Mouse (Mus musculus) neural tube, embryonic 11.5 days (tissue): ENCODE measurements at regions not wholly inside any gene's neighbourhood (a gene's known extent, or its start where the extent isn't known, plus 50 kb on each side); places are given as distances from the start of the nearest gene placed in this dataset.

Source experiments
- ATAC-seq: fragments of 200-750 bp; cut with Nextera tagmentation; 2 replicates; pipeline ENCODE4 v1.8.0; 2017; ENCODE audit warnings: moderate number of reproducible peaks, mild to moderate bottlenecking, moderate TSS enrichment, moderate library complexity; ENCODE audit not compliant: insufficient read depth, low FRiP score, low TSS enrichment
- DNase-seq: peaks from one replicate; pipeline ENCODE4 v3.0.0-alpha.2; 2015; ENCODE audit warnings: low spot score
- H3K27ac ChIP-seq: fragments of 300-500 bp; sonication (generic); 2 replicates; pipeline ENCODE4 v1.5.1; 2014; ENCODE audit warnings: low read depth, mild to moderate bottlenecking, low read length
- H3K27me3 ChIP-seq: fragments of 300-500 bp; sonication (generic); 2 replicates; pipeline ENCODE4 v1.6.1; 2014; ENCODE audit warnings: mild to moderate bottlenecking, low read length, mixed read lengths; ENCODE audit not compliant: control insufficient read depth, insufficient read depth
- H3K36me3 ChIP-seq: fragments of 300-500 bp; sonication (generic); 2 replicates; pipeline ENCODE4 v1.6.1; 2014; ENCODE audit warnings: mild to moderate bottlenecking, low read length, moderate library complexity, mixed read lengths; ENCODE audit not compliant: control insufficient read depth, insufficient read depth
- H3K4me1 ChIP-seq: fragments of 300-500 bp; sonication (generic); 2 replicates; pipeline ENCODE4 v1.6.1; 2014; ENCODE audit warnings: low read length, mixed read lengths; ENCODE audit not compliant: control insufficient read depth, insufficient read depth
- H3K4me2 ChIP-seq: fragments of 300-500 bp; sonication (generic); 2 replicates; pipeline ENCODE4 v1.6.1; 2014; ENCODE audit warnings: low read depth, mild to moderate bottlenecking, moderate library complexity
- H3K4me3 ChIP-seq: fragments of 300-500 bp; sonication (generic); 2 replicates; pipeline ENCODE4 v1.5.1; 2014; ENCODE audit warnings: low read depth, low read length
- H3K9ac ChIP-seq: fragments of 300-500 bp; sonication (generic); 2 replicates; pipeline ENCODE4 v1.6.1; 2014; ENCODE audit warnings: mild to moderate bottlenecking, low read length
- H3K9me3 ChIP-seq: fragments of 300-500 bp; sonication (generic); 2 replicates; pipeline ENCODE4 v1.6.1; 2016; ENCODE audit warnings: low read length; ENCODE audit not compliant: control insufficient read depth
- WGBS: fragments of 180-500 bp; shearing (Covaris S2); extraction: QIAGEN DNeasy Blood & Tissue Kit; methylation state at CpG from one replicate; pipeline ENCODE4 v1.1.7; 2014; 5-methylcytosine and 5-hydroxymethylcytosine counted together

- ATAC-seq (no peak), DNase-seq (peak; percentile 42)
- no peaks in the 10 kb centered on the region for H3K27me3 ChIP-seq
- H3K4me1 ChIP-seq = no peaks in the 10 kb centered on the region
- no peak overlapping the region for H3K4me3 ChIP-seq
- H3K4me2 ChIP-seq = no peak overlapping the region
- 93% methylated on average over 4 of the region's 4 CpGs for WGBS
- no peak overlapping the region for H3K27ac ChIP-seq
- no peaks in the 10 kb centered on the region for H3K36me3 ChIP-seq
- H3K9ac ChIP-seq = no peak overlapping the region
- H3K9me3 ChIP-seq = no peaks in the 10 kb centered on the region
Observed at GRCm38 (mm10) chr8:46386553-46386952, 84.3 kb upstream of the Acsl1 start.

GRCm38 (mm10) chr8:46387037-46387436, 83.8 kb upstream of the Acsl1 start:
- Histone ChIP-seq H3K4me1 (no peaks in the 10 kb centered on the region), H3K4me2 (no peak overlapping the region), H3K4me3 (no peak overlapping the region), H3K27me3 (no peaks in the 10 kb centered on the region), H3K9me3 (no peaks in the 10 kb centered on the region), H3K27ac (no peak overlapping the region), H3K36me3 (no peaks in the 10 kb centered on the region), H3K9ac (no peak overlapping the region)
- whole genome bisulfite sequencing = 86% methylated on average over 5 of the region's 5 CpGs
- DNase-seq (no peak), ATAC-seq (no peak)

- DNase-seq (no peak), ATAC-seq (no peak)
- Histone ChIP-seq H3K36me3 (no peaks in the 10 kb centered on the region), H3K27me3 (no peaks in the 10 kb centered on the region), H3K4me2 (no peak overlapping the region), H3K4me3 (no peak overlapping the region), H3K9ac (no peak overlapping the region), H3K4me1 (no peaks in the 10 kb centered on the region), H3K27ac (no peak overlapping the region), H3K9me3 (no peaks in the 10 kb centered on the region)
- 90% methylated on average over 3 of the region's 3 CpGs for WGBS
Observed at GRCm38 (mm10) chr8:46388421-46388820, 82.4 kb upstream of the Acsl1 start.

GRCm38 (mm10) chr8:46390431-46390830, 80.4 kb upstream of the Acsl1 start:
- H3K36me3 ChIP-seq = no peaks in the 10 kb centered on the region
- H3K27ac ChIP-seq = no peak overlapping the region
- H3K4me1 ChIP-seq = no peaks in the 10 kb centered on the region
- DNase-seq = no peak
- no peaks in the 10 kb centered on the region for H3K9me3 ChIP-seq
- ATAC-seq = no peak
- H3K9ac ChIP-seq = no peak overlapping the region
- H3K27me3 ChIP-seq = no peaks in the 10 kb centered on the region
- H3K4me2 ChIP-seq = no peak overlapping the region
- H3K4me3 ChIP-seq = no peak overlapping the region
- WGBS = 95% methylated on average over 6 of the region's 6 CpGs

- Histone ChIP-seq H3K4me3 (no peak overlapping the region), H3K27ac (no peak overlapping the region), H3K4me2 (no peak overlapping the region), H3K36me3 (no peaks in the 10 kb centered on the region), H3K27me3 (no peaks in the 10 kb centered on the region), H3K9me3 (no peaks in the 10 kb centered on the region), H3K4me1 (no peaks in the 10 kb centered on the region), H3K9ac (no peak overlapping the region)
- DNase-seq = no peak
- no peak for ATAC-seq
- WGBS = 92% methylated on average over 6 of the region's 6 CpGs
Observed at GRCm38 (mm10) chr8:46391678-46392077, 79.2 kb upstream of the Acsl1 start.

GRCm38 (mm10) chr8:46393296-46393695, 77.5 kb upstream of the Acsl1 start:
- 94% methylated on average over 5 of the region's 5 CpGs for WGBS

GRCm38 (mm10) chr8:46394750-46395149, 76.1 kb upstream of the Acsl1 start:
- no peak for DNase-seq

More at GRCm38 (mm10) chr8:46393296-46393695, 77.5 kb upstream of the Acsl1 start:
- Histone ChIP-seq H3K4me1 (no peaks in the 10 kb centered on the region), H3K27me3 (no peaks in the 10 kb centered on the region), H3K4me2 (no peak overlapping the region), H3K36me3 (no peaks in the 10 kb centered on the region), H3K27ac (no peak overlapping the region), H3K4me3 (no peak overlapping the region), H3K9ac (no peak overlapping the region), H3K9me3 (no peaks in the 10 kb centered on the region)
- DNase-seq = no peak
- ATAC-seq = no peak

GRCm38 (mm10) chr8:46395348-46395747, 75.5 kb upstream of the Acsl1 start:
- WGBS = 82% methylated on average over 1 of the region's 1 CpGs

More at GRCm38 (mm10) chr8:46394750-46395149, 76.1 kb upstream of the Acsl1 start:
- no peaks in the 10 kb centered on the region for H3K4me1 ChIP-seq
- H3K4me3 ChIP-seq = no peak overlapping the region
- H3K4me2 ChIP-seq = no peak overlapping the region
- H3K27me3 ChIP-seq = no peaks in the 10 kb centered on the region
- WGBS = 85% methylated on average over 5 of the region's 5 CpGs
- no peaks in the 10 kb centered on the region for H3K9me3 ChIP-seq
- H3K36me3 ChIP-seq = no peaks in the 10 kb centered on the region
- no peak overlapping the region for H3K9ac ChIP-seq
- ATAC-seq = no peak
- no peak overlapping the region for H3K27ac ChIP-seq

GRCm38 (mm10) chr8:46397081-46397480, 73.8 kb upstream of the Acsl1 start:
- Histone ChIP-seq H3K9me3 (no peaks in the 10 kb centered on the region), H3K4me2 (no peak overlapping the region), H3K36me3 (no peaks in the 10 kb centered on the region), H3K4me1 (no peaks in the 10 kb centered on the region), H3K27ac (no peak overlapping the region), H3K27me3 (no peaks in the 10 kb centered on the region), H3K9ac (no peak overlapping the region), H3K4me3 (no peak overlapping the region)
- no peak for DNase-seq
- WGBS = 75% methylated on average over 2 of the region's 2 CpGs
- ATAC-seq = no peak

More at GRCm38 (mm10) chr8:46395348-46395747, 75.5 kb upstream of the Acsl1 start:
- DNase-seq (no peak), ATAC-seq (no peak)
- Histone ChIP-seq H3K4me1 (no peaks in the 10 kb centered on the region), H3K4me2 (no peak overlapping the region), H3K9ac (no peak overlapping the region), H3K27me3 (no peaks in the 10 kb centered on the region), H3K27ac (no peak overlapping the region), H3K4me3 (no peak overlapping the region), H3K9me3 (no peaks in the 10 kb centered on the region), H3K36me3 (no peaks in the 10 kb centered on the region)
